Mouse (Mus musculus): ENCODE results near the gene Bmp10. TPM values are rescaled to one million over a fixed set of nuclear protein-coding genes. Genes with fewer than 3 reads are reported as not detected.

Gene Bmp10
- polyA plus RNA-seq (2017; shearing (Covaris generic)), result not detected

- no peak for ATAC-seq
These were observed at the start of gene Bmp10 for GRCm38 (mm10) chr6:87428487-87429044. TSS of gene Bmp10 (plus strand) at chr6:87428994.

- ATAC-seq, result peak; percentile 64
These were observed 44.7 kb upstream of the Bmp10 start for GRCm38 (mm10) chr6:87383926-87384691.

- ATAC-seq, result no peak
These were observed 44.0 kb upstream of the Bmp10 start for GRCm38 (mm10) chr6:87384761-87385160.

GRCm38 (mm10) chr6:87386203-87386602 is 42.6 kb upstream of the Bmp10 start:
- ATAC-seq, result no peak

GRCm38 (mm10) chr6:87386681-87387080 is 42.1 kb upstream of the Bmp10 start:
- ATAC-seq, result no peak

GRCm38 (mm10) chr6:87388877-87389276 is 39.9 kb upstream of the Bmp10 start, which contains the start of gene Gkn3:
TSS of gene Gkn3 (minus strand) at chr6:87388935.
- no peak for ATAC-seq

GRCm38 (mm10) chr6:87389455-87389989 is 39.3 kb upstream of the Bmp10 start:
- no peak for ATAC-seq

GRCm38 (mm10) chr6:87393466-87394205 is 35.2 kb upstream of the Bmp10 start:
- no peak for ATAC-seq

GRCm38 (mm10) chr6:87394783-87395182 is 34.0 kb upstream of the Bmp10 start:
- no peak for ATAC-seq

GRCm38 (mm10) chr6:87399137-87399536 is 29.7 kb upstream of the Bmp10 start:
- peak; percentile 87 for ATAC-seq

GRCm38 (mm10) chr6:87399886-87400566 is 28.8 kb upstream of the Bmp10 start:
- peak; percentile 88 for ATAC-seq

GRCm38 (mm10) chr6:87401456-87401855 is 27.3 kb upstream of the Bmp10 start:
- no peak for ATAC-seq

GRCm38 (mm10) chr6:87412011-87412410 is 16.8 kb upstream of the Bmp10 start:
- ATAC-seq, result no peak

- no peak for ATAC-seq
These were observed 6.5 kb upstream of the Bmp10 start for GRCm38 (mm10) chr6:87422304-87422703.

- no peak for ATAC-seq
These were observed 4.6 kb upstream of the Bmp10 start for GRCm38 (mm10) chr6:87424037-87424816.

- no peak for ATAC-seq
These were observed 1.8 kb upstream of the Bmp10 start for GRCm38 (mm10) chr6:87426954-87427353.

GRCm38 (mm10) chr6:87427616-87428015 is 1.2 kb upstream of the Bmp10 start:
- no peak for ATAC-seq

- ATAC-seq, result no peak
These were observed 7.0 kb downstream of the Bmp10 start for GRCm38 (mm10) chr6:87435791-87436190.

GRCm38 (mm10) chr6:87436745-87437144 is 8.0 kb downstream of the Bmp10 start:
- ATAC-seq, result no peak

- ATAC-seq, result no peak
These were observed 14.5 kb downstream of the Bmp10 start for GRCm38 (mm10) chr6:87443253-87443652.

GRCm38 (mm10) chr6:87445222-87445621 is 16.4 kb downstream of the Bmp10 start:
- no peak for ATAC-seq

GRCm38 (mm10) chr6:87447217-87447616 is 18.4 kb downstream of the Bmp10 start:
- ATAC-seq, result peak; percentile 64
